Mouse (Mus musculus) brown adipose tissue, adult 24 weeks (tissue): ENCODE results near the gene Dnajc4. TPM values are rescaled to one million over a fixed set of nuclear protein-coding genes. Genes with fewer than 3 reads are reported as not detected.

ENCODE experiments used
- H3K27ac ChIP-seq: fragments of 200-500 bp; replicated peaks from 2 replicates; pipeline ENCODE4 v1.5.1; 2012; ENCODE audit warnings: low read depth, mild to moderate bottlenecking, low read length
- H3K4me1 ChIP-seq: fragments of 200-500 bp; 2 replicates; pipeline ENCODE4 v1.6.1; 2012; ENCODE audit warnings: low read length, mixed read lengths; ENCODE audit not compliant: control insufficient read depth, insufficient read depth, insufficient read length
- H3K4me3 ChIP-seq: fragments of 200-500 bp; 2 replicates; pipeline ENCODE4 v1.5.1; 2012; ENCODE audit warnings: low read depth, mild to moderate bottlenecking, low read length, moderate library complexity; ENCODE audit not compliant: insufficient read depth
- polyA plus RNA-seq: library from polyadenylated mRNA; stranded (reverse); fragments of >200 nt; gene quantifications from 2 replicates; pipeline ENCODE4 v1.2.4, GENCODE M21; 2012; ENCODE audit not compliant: missing spikeins, insufficient read depth, insufficient read length

Dnajc4 gene
- polyA plus RNA-seq, 1 experiment, result 70.0 TPM

GRCm38 (mm10) chr19:6974211-6975205 lies 17.9 kb downstream of the Dnajc4 start, which contains the start of gene Ppp1r14b:
Ppp1r14b (plus strand) TSS chr19:6974968.
- Histone ChIP-seq H3K4me3 (peak within 1 kb of the TSS; percentile 80), H3K4me1 (no peaks in the 10 kb centered on the region; the same call in 1 of the 2 replicates), H3K27ac (peak within 1 kb of the TSS; percentile 92)

- Histone ChIP-seq H3K27ac (no peak overlapping the region), H3K4me3 (peak overlapping the region; percentile 70), H3K4me1 (no peaks in the 10 kb centered on the region; the same call in 1 of the 2 replicates)
Observed at GRCm38 (mm10) chr19:6973581-6974190, 18.7 kb downstream of the Dnajc4 start.

DNA sequence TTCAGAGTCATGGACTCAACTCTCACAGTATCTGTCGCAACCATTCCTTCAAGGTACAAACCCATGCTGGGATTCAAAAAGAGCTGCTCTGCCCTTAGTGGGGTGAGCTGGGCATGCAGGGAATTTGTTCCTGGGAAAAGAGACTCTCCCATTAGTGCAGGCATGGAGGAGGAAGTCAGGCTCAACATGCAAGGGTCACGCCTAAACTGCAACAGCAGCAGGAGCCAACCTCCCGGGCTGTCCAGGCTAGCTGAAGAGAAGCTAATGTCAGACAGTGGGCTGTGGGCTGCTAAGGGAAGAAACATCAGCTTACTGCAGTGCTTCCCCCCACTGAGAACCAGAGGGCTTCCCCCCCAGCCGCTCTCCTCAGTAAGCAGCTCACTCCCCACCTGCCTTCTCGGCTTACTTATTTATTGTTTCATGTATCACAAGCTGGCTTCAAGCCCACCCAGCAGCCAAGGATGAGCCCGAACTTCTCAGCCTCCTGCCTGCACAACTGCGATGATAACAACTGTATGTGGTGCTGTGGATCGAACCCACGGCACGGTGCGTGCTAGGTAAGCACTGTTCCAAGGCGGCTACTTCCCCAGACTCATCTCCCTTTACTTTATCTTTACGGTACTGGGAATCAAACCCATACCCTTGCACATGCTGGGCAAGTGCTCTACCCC lies 20.0 kb downstream of the Dnajc4 start:
- Histone ChIP-seq H3K27ac (no peak overlapping the region), H3K4me1 (peaks cover 3% of the 10 kb centered on the region), H3K4me3 (no peak overlapping the region)

GRCm38 (mm10) chr19:6971644-6972043 lies 20.7 kb downstream of the Dnajc4 start:
- Histone ChIP-seq H3K4me1 (peaks cover 3% of the 10 kb centered on the region), H3K4me3 (no peak overlapping the region), H3K27ac (no peak overlapping the region)

- H3K4me1 ChIP-seq, result peaks cover 3% of the 10 kb centered on the region
- H3K27ac ChIP-seq, result no peak overlapping the region
- no peak overlapping the region for H3K4me3 ChIP-seq
Observed at GRCm38 (mm10) chr19:6970460-6971085, 21.8 kb downstream of the Dnajc4 start.

GRCm38 (mm10) chr19:6969665-6970381 lies 22.5 kb downstream of the Dnajc4 start:
- peak overlapping the region; percentile 62; the same call in 1 of the 2 replicates for H3K27ac ChIP-seq
- H3K4me1 ChIP-seq, result peaks cover 3% of the 10 kb centered on the region
- peak overlapping the region; percentile 95 for H3K4me3 ChIP-seq

DNA sequence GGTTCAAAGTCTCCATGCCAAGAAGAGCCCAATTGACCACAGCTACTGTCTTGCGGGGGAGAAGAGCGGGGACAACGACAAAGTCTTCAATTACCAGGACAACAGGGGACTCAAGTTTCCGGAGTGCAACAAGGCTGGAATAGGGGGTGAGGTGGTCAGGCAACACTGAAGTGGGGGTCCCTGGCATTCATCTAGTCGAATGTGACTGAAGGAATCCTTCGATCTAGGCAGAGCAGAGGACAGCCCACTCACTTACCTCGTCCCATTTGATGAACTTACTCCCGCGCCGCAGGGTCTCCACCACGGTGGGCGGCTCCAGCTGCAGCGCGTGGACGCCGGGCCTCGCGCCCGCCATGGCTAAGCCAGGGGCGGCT lies 23.1 kb downstream of the Dnajc4 start:
- Histone ChIP-seq H3K4me3 (peak overlapping the region; percentile 95), H3K4me1 (peaks cover 3% of the 10 kb centered on the region), H3K27ac (peak overlapping the region; percentile 62; the same call in 1 of the 2 replicates)

GRCm38 (mm10) chr19:6968491-6969271 lies 23.7 kb downstream of the Dnajc4 start:
- peaks cover 3% of the 10 kb centered on the region for H3K4me1 ChIP-seq
- 0 out of 2 replicates have a peak overlapping the region, but pooled peaks have one; percentile 1 for H3K27ac ChIP-seq
- peak overlapping the region; percentile 95 for H3K4me3 ChIP-seq

GRCm38 (mm10) chr19:6956461-6956860 lies 35.9 kb downstream of the Dnajc4 start:
- Histone ChIP-seq H3K4me3 (no peak overlapping the region), H3K4me1 (peaks cover 10% of the 10 kb centered on the region)

DNA sequence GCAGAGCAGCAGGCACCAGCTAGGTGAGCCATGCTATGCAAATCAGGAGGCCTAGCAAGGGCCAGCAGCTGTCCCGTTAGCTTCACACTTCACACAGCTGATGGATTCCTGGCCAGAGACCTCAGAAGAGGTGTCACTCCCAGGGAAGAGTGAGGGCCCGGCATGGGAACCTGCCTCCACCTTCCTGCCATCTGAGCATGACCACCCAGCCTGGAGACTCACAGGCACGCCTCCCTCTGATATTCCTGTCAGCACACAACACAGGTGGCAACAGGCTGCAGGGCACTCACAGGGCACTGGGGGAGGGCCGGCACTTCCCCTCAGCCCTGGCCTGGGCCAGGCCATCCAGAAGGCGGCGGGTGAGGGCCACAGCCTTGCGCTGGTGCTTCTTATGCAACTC lies 36.9 kb downstream of the Dnajc4 start:
- peaks cover 10% of the 10 kb centered on the region for H3K4me1 ChIP-seq
- H3K4me3 ChIP-seq, result no peak overlapping the region
- no peak overlapping the region for H3K27ac ChIP-seq

More at GRCm38 (mm10) chr19:6956461-6956860, 35.9 kb downstream of the Dnajc4 start:
- H3K27ac ChIP-seq, result no peak overlapping the region

DNA sequence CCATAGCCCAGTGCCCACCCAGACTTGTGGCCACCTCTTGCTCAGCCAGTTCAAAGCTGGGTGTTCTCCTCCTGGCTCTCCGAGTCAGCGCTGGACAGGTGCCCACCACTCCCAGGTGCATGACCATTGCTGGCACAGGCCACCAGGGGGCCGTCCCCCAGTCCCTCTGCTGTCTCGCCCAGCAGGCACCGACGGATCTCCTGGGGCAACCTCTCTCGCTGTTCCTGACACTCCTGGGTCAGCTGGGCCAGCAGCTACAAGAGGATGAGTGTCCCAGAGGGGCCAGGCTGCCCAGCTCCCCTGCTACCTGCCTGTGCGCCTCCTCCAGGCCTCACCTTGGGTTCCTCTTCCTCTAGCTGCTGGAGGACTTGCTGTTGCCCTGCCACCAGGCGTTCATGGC lies 38.3 kb downstream of the Dnajc4 start:
- H3K4me1 ChIP-seq, result peaks cover 10% of the 10 kb centered on the region
- no peak overlapping the region for H3K27ac ChIP-seq
- H3K4me3 ChIP-seq, result no peak overlapping the region

GRCm38 (mm10) chr19:6952712-6953037 lies 39.7 kb downstream of the Dnajc4 start:
- H3K4me1 ChIP-seq, result peaks cover 10% of the 10 kb centered on the region
- H3K27ac ChIP-seq, result peak overlapping the region; percentile 94
- peak overlapping the region; percentile 74 for H3K4me3 ChIP-seq

- Histone ChIP-seq H3K27ac (peak overlapping the region; percentile 94), H3K4me3 (peak overlapping the region; percentile 74), H3K4me1 (peaks cover 10% of the 10 kb centered on the region)
Observed at GRCm38 (mm10) chr19:6951994-6952711, 40.2 kb downstream of the Dnajc4 start.
